Comparison of ENCODE assay signal across 10 mouse cellular contexts in genomic region chr7:28358431-28358830, GRCm38 (mm10). TPM values are rescaled to one million over a fixed set of nuclear protein-coding genes. Genes with fewer than 3 reads are reported as not detected.
DNase-seq lines count a peak whose midpoint lies in the region; ATAC-seq and TF ChIP-seq lines count a peak whose summit lies in the region.
"Had no signal": no experiment of that assay in that cellular context is flagged by ENCODE, and none has a peak within 500 bp of the region (broad histone marks: within the 10 kb centered on the region; RNA-seq: fewer than 3 reads in every experiment).

No protein-coding gene starts in this region.

- TF ChIP-seq EP300 in heart, adult 2 months (IDR thresholded peaks at IDR 0.05; ENCODE audit: insufficient read depth, low read depth, low read length) = no peak

- intact Hi-C loops in heart, adult 2 months (cut with DNase I) = no loop called here

- no peak overlapping the region for H3K9ac ChIP-seq in heart, adult 2 months (ENCODE audit: low read depth, low read length)
- peak overlapping the region; percentile 20; the same call in 1 of the 2 replicates for H3K9ac ChIP-seq in lung, embryonic 14.5 days
- no peak overlapping the region for H3K9ac ChIP-seq in liver, embryonic 13.5 days
- no peak overlapping the region for H3K9ac ChIP-seq in stomach, embryonic 16.5 days (ENCODE audit: low read length)

- H3K27me3 ChIP-seq in heart, adult 2 months (ENCODE audit: control insufficient read depth, insufficient read depth, low read length) = no peaks in the 10 kb centered on the region
- no peaks in the 10 kb centered on the region for H3K27me3 ChIP-seq in lung, embryonic 14.5 days (ENCODE audit: insufficient read depth, low read length)
- H3K27me3 ChIP-seq in liver, embryonic 13.5 days = no peaks in the 10 kb centered on the region
- H3K27me3 ChIP-seq in stomach, embryonic 16.5 days (ENCODE audit: control insufficient read depth, insufficient read depth, low read length) = no peaks in the 10 kb centered on the region

- TF ChIP-seq POLR2A in heart, adult 2 months (IDR thresholded peaks at IDR 0.05; ENCODE audit: insufficient read depth, low read depth, low read length) = no peak

- ATAC-seq in lung, embryonic 14.5 days (ENCODE audit: insufficient read depth) = no peak
- no peak for ATAC-seq in liver, embryonic 13.5 days (ENCODE audit: low read depth)
- no peak for ATAC-seq in stomach, embryonic 16.5 days (ENCODE audit: insufficient read depth, low FRiP score)

- TF ChIP-seq CTCF in heart, adult 2 months (IDR thresholded peaks at IDR 0.05) = no peak
- no peak for TF ChIP-seq CTCF in lung, embryonic 14.5 days (IDR thresholded peaks at IDR 0.05; ENCODE audit: low read depth)

- DNase-seq in heart, adult 2 months = no peak
- DNase-seq in heart, adult 18-20 months = no peak
- no peak for DNase-seq in lung, embryonic 14.5 days
- DNase-seq in lung, postnatal 36 days = no peak
- no peak for DNase-seq in liver, embryonic 13.5 days
- DNase-seq in cerebellum, postnatal 14 days = no peak
- DNase-seq in urinary bladder, postnatal 25 days (ENCODE audit: low spot score) = no peak
- DNase-seq: cerebellum, adult 2 months had no signal

- no peak overlapping the region for H3K4me2 ChIP-seq in lung, embryonic 14.5 days
- no peak overlapping the region for H3K4me2 ChIP-seq in liver, embryonic 13.5 days
- no peak overlapping the region for H3K4me2 ChIP-seq in stomach, embryonic 16.5 days (ENCODE audit: low read depth, low read length)

- peaks cover 8% of the 10 kb centered on the region for H3K4me1 ChIP-seq in heart, adult 2 months (ENCODE audit: control insufficient read depth, insufficient read depth, low read length)
- H3K4me1 ChIP-seq in lung, embryonic 14.5 days (ENCODE audit: insufficient read depth) = peaks cover 13% of the 10 kb centered on the region
- H3K4me1 ChIP-seq in liver, embryonic 13.5 days (replicated peaks) = peaks cover 33% of the 10 kb centered on the region
- H3K4me1 ChIP-seq in stomach, embryonic 16.5 days (ENCODE audit: control insufficient read depth, insufficient read depth, low read length) = peaks cover 21% of the 10 kb centered on the region

- H3K4me3 ChIP-seq in heart, adult 2 months = no peak overlapping the region
- no peak overlapping the region for H3K4me3 ChIP-seq in lung, embryonic 14.5 days (ENCODE audit: low read depth, low read length)
- no peak overlapping the region for H3K4me3 ChIP-seq in liver, embryonic 13.5 days (replicated peaks)
- H3K4me3 ChIP-seq in stomach, embryonic 16.5 days (replicated peaks; ENCODE audit: low read length) = no peak overlapping the region
- H3K4me3 ChIP-seq: layer of hippocampus, adult 2 months had no signal

- no peaks in the 10 kb centered on the region for H3K36me3 ChIP-seq in heart, adult 2 months (ENCODE audit: control insufficient read depth, insufficient read depth, low read length)
- H3K36me3 ChIP-seq in lung, embryonic 14.5 days (ENCODE audit: insufficient read depth) = peaks cover 58% of the 10 kb centered on the region
- peaks cover 43% of the 10 kb centered on the region for H3K36me3 ChIP-seq in liver, embryonic 13.5 days
- H3K36me3 ChIP-seq in stomach, embryonic 16.5 days (ENCODE audit: control insufficient read depth, insufficient read depth, low read length) = peaks cover 34% of the 10 kb centered on the region

- H3K9me3 ChIP-seq in lung, embryonic 14.5 days (ENCODE audit: low read depth, low read length) = no peaks in the 10 kb centered on the region
- no peaks in the 10 kb centered on the region for H3K9me3 ChIP-seq in liver, embryonic 13.5 days (replicated peaks)
- H3K9me3 ChIP-seq in stomach, embryonic 16.5 days (replicated peaks; ENCODE audit: control insufficient read depth, low read length) = no peaks in the 10 kb centered on the region

- 59% methylated on average over 7 of the region's 7 CpGs for WGBS in heart, adult 2 months
- WGBS in lung, embryonic 14.5 days = 47% methylated on average over 7 of the region's 7 CpGs
- WGBS in liver, embryonic 13.5 days (ENCODE audit: insufficient replicate concordance) = 53% methylated on average over 7 of the region's 7 CpGs
- WGBS in stomach, embryonic 16.5 days = 49% methylated on average over 7 of the region's 7 CpGs

- H3K79me2 ChIP-seq in heart, adult 2 months (replicated peaks; ENCODE audit: control insufficient read depth, insufficient read depth, low read length) = no peaks in the 10 kb centered on the region

- peak overlapping the region; percentile 68; the same call in 1 of the 2 replicates for H3K27ac ChIP-seq in heart, adult 2 months
- peak overlapping the region; percentile 58 for H3K27ac ChIP-seq in lung, embryonic 14.5 days (ENCODE audit: low read depth)
- peak overlapping the region; percentile 75; the same call in 1 of the 2 replicates for H3K27ac ChIP-seq in liver, embryonic 13.5 days
- peak overlapping the region; percentile 71 for H3K27ac ChIP-seq in stomach, embryonic 16.5 days (ENCODE audit: low read length)
- H3K27ac ChIP-seq: layer of hippocampus, adult 2 months had no signal

RNA-seq across cellular contexts. Expression of gene Rps16, which starts 8.0 kb away (rescaled TPM):
- total RNA-seq in heart, adult 2 months (2021) = 100 to 1,000 TPM; 496 to 556 TPM
- polyA plus RNA-seq in heart, adult 2 months (2012; rRNA removed) = 312 and 411 TPM in 2 replicates
- total RNA-seq in heart, adult 18-20 months (2021) = 100 to 1,000 TPM; 517 to 602 TPM
- polyA plus RNA-seq in lung, embryonic 14.5 days (2014; fragmentation: Nextera tagmentation; extraction: Ambion mirVana) = 1,310 and 1,324 TPM in 2 replicates
- polyA plus RNA-seq in liver, embryonic 13.5 days (2015; fragmentation: Nextera tagmentation; extraction: Ambion mirVana) = 937 and 964 TPM in 2 replicates
- polyA plus RNA-seq in stomach, embryonic 16.5 days (2015; fragmentation: Nextera tagmentation; extraction: Ambion mirVana) = 800 and 962 TPM in 2 replicates

RNA-seq across cellular contexts. Expression of gene Plekhg2, which starts 14.0 kb away (rescaled TPM):
- total RNA-seq in heart, adult 2 months (2021) = 10 to 100 TPM; 10.4 to 14.3 TPM
- 15.9 and 16.3 TPM in 2 replicates for polyA plus RNA-seq in heart, adult 2 months (2012; rRNA removed)
- 10 to 100 TPM; 11.3 to 13.4 TPM for total RNA-seq in heart, adult 18-20 months (2021)
- 74.1 and 75.1 TPM in 2 replicates for polyA plus RNA-seq in lung, embryonic 14.5 days (2014; fragmentation: Nextera tagmentation; extraction: Ambion mirVana)
- 4.9 and 5.0 TPM in 2 replicates for polyA plus RNA-seq in liver, embryonic 13.5 days (2015; fragmentation: Nextera tagmentation; extraction: Ambion mirVana)
- 49.9 and 50.7 TPM in 2 replicates for polyA plus RNA-seq in stomach, embryonic 16.5 days (2015; fragmentation: Nextera tagmentation; extraction: Ambion mirVana)

RNA-seq across cellular contexts. Expression of gene Supt5, which starts 19.9 kb away (rescaled TPM):
- 10 to 100 TPM; 52.5 to 59.9 TPM for total RNA-seq in heart, adult 2 months (2021)
- 64.3 and 72.4 TPM in 2 replicates for polyA plus RNA-seq in heart, adult 2 months (2012; rRNA removed)
- total RNA-seq in heart, adult 18-20 months (2021) = 10 to 100 TPM; 53.4 to 60.9 TPM
- polyA plus RNA-seq in lung, embryonic 14.5 days (2014; fragmentation: Nextera tagmentation; extraction: Ambion mirVana) = 73.5 and 77.5 TPM in 2 replicates
- 35.2 and 42.8 TPM in 2 replicates for polyA plus RNA-seq in liver, embryonic 13.5 days (2015; fragmentation: Nextera tagmentation; extraction: Ambion mirVana)
- 85.7 and 86.7 TPM in 2 replicates for polyA plus RNA-seq in stomach, embryonic 16.5 days (2015; fragmentation: Nextera tagmentation; extraction: Ambion mirVana)

RNA-seq across cellular contexts. Expression of gene Zfp36, which starts 21.6 kb away (rescaled TPM):
- total RNA-seq in heart, adult 2 months (2021) = 10 to 100 TPM; 19.4 to 26.3 TPM
- 26.1 and 28.2 TPM in 2 replicates for polyA plus RNA-seq in heart, adult 2 months (2012; rRNA removed)
- total RNA-seq in heart, adult 18-20 months (2021) = 10 to 100 TPM; 18.4 to 27.3 TPM
- polyA plus RNA-seq in lung, embryonic 14.5 days (2014; fragmentation: Nextera tagmentation; extraction: Ambion mirVana) = 12.9 and 13.2 TPM in 2 replicates
- 4.7 and 6.3 TPM in 2 replicates for polyA plus RNA-seq in liver, embryonic 13.5 days (2015; fragmentation: Nextera tagmentation; extraction: Ambion mirVana)
- 26.1 and 35.1 TPM in 2 replicates for polyA plus RNA-seq in stomach, embryonic 16.5 days (2015; fragmentation: Nextera tagmentation; extraction: Ambion mirVana)

RNA-seq across cellular contexts. Expression of gene Med29, which starts 34.1 kb away (rescaled TPM):
- total RNA-seq in heart, adult 2 months (2021) = 10 to 100 TPM; 20.8 to 21.5 TPM
- 48.8 and 50.4 TPM in 2 replicates for polyA plus RNA-seq in heart, adult 2 months (2012; rRNA removed)
- 10 to 100 TPM; 21.8 TPM for total RNA-seq in heart, adult 18-20 months (2021)
- polyA plus RNA-seq in lung, embryonic 14.5 days (2014; fragmentation: Nextera tagmentation; extraction: Ambion mirVana) = 45.9 and 49.1 TPM in 2 replicates
- polyA plus RNA-seq in liver, embryonic 13.5 days (2015; fragmentation: Nextera tagmentation; extraction: Ambion mirVana) = 28.1 and 31.8 TPM in 2 replicates
- 38.7 and 41.2 TPM in 2 replicates for polyA plus RNA-seq in stomach, embryonic 16.5 days (2015; fragmentation: Nextera tagmentation; extraction: Ambion mirVana)
